Comparison of ENCODE assay signal across 8 mouse cellular contexts in genomic region chr16:42874456-42874855, GRCm38 (mm10). TPM values are rescaled to one million over a fixed set of nuclear protein-coding genes. Genes with fewer than 3 reads are reported as not detected.
DNase-seq lines count a peak whose midpoint lies in the region; ATAC-seq and TF ChIP-seq lines count a peak whose summit lies in the region.

No protein-coding gene starts in this region.

- H3K27me3 ChIP-seq in megakaryocyte, embryonic 14.5 days (replicated peaks), result no peaks in the 10 kb centered on the region
- H3K27me3 ChIP-seq in cerebellum, adult 2 months (ENCODE audit: control insufficient read depth, insufficient read depth, low read length), result no peaks in the 10 kb centered on the region
- no peaks in the 10 kb centered on the region for H3K27me3 ChIP-seq in intestine, embryonic 16.5 days (replicated peaks; ENCODE audit: control insufficient read depth, insufficient read depth, low read length)
- no peaks in the 10 kb centered on the region for H3K27me3 ChIP-seq in liver, embryonic 14.5 days (ENCODE audit: control insufficient read depth, insufficient read depth, low read length)
- H3K27me3 ChIP-seq in neural tube, embryonic 13.5 days, result no peaks in the 10 kb centered on the region

- no peak for TF ChIP-seq EP300 in liver, embryonic 14.5 days (IDR thresholded peaks at IDR 0.05; ENCODE audit: low read depth)

- H3K27ac ChIP-seq in cerebellum, adult 2 months (ENCODE audit: insufficient read depth, low read length), result peak overlapping the region; percentile 52; the same call in 1 of the 2 replicates
- H3K27ac ChIP-seq in intestine, embryonic 16.5 days (ENCODE audit: low read length), result peak overlapping the region; percentile 92
- H3K27ac ChIP-seq in liver, embryonic 14.5 days, result peak overlapping the region; percentile 82
- peak overlapping the region; percentile 97 for H3K27ac ChIP-seq in neural tube, embryonic 13.5 days (replicated peaks)

- TF ChIP-seq POLR2A in cerebellum, adult 2 months (IDR thresholded peaks at IDR 0.05; ENCODE audit: borderline replicate concordance, insufficient read depth, low read length), result no peak

- TF ChIP-seq CTCF in cerebellum, adult 2 months (IDR thresholded peaks at IDR 0.05; ENCODE audit: borderline replicate concordance, insufficient read depth, low read depth, low read length), result no peak
- no peak for TF ChIP-seq CTCF in liver, embryonic 14.5 days (IDR thresholded peaks at IDR 0.05; ENCODE audit: low read depth)

- H3K36me3 ChIP-seq in megakaryocyte, embryonic 14.5 days (replicated peaks; ENCODE audit: low read length), result no peaks in the 10 kb centered on the region
- H3K36me3 ChIP-seq in intestine, embryonic 16.5 days (ENCODE audit: control insufficient read depth, insufficient read depth, low read length), result no peaks in the 10 kb centered on the region
- H3K36me3 ChIP-seq in liver, embryonic 14.5 days (replicated peaks; ENCODE audit: control insufficient read depth, insufficient read depth, low read depth), result no peaks in the 10 kb centered on the region
- no peaks in the 10 kb centered on the region for H3K36me3 ChIP-seq in neural tube, embryonic 13.5 days

- peak overlapping the region; percentile 61 for H3K4me2 ChIP-seq in intestine, embryonic 16.5 days (ENCODE audit: low read depth, low read length)
- peak overlapping the region; percentile 66 for H3K4me2 ChIP-seq in liver, embryonic 14.5 days (ENCODE audit: low read depth)
- H3K4me2 ChIP-seq in neural tube, embryonic 13.5 days, result peak overlapping the region; percentile 53

- H3K9me3 ChIP-seq in megakaryocyte, embryonic 14.5 days, result no peaks in the 10 kb centered on the region
- no peaks in the 10 kb centered on the region for H3K9me3 ChIP-seq in intestine, embryonic 16.5 days (ENCODE audit: control insufficient read depth, low read length)
- H3K9me3 ChIP-seq in liver, embryonic 14.5 days (ENCODE audit: control insufficient read depth, low read length), result no peaks in the 10 kb centered on the region
- H3K9me3 ChIP-seq in neural tube, embryonic 13.5 days, result no peaks in the 10 kb centered on the region

- no peak for ATAC-seq in megakaryocyte, adult 5-6 weeks (ENCODE audit: poor library complexity, severe bottlenecking)
- ATAC-seq in intestine, embryonic 16.5 days, result no peak
- no peak for ATAC-seq in liver, embryonic 14.5 days (ENCODE audit: insufficient read depth)
- no peak for ATAC-seq in neural tube, embryonic 13.5 days (ENCODE audit: low read depth)

- peak; percentile 45 to 55 for DNase-seq in cerebellum, adult 2 months
- peak; percentile 61 for DNase-seq in gastrocnemius, postnatal 14 days
- peak in 1 of 3 experiments; percentile 9 for DNase-seq in liver, embryonic 14.5 days (ENCODE audit: low read depth in 3 of 3, low spot score in 3 of 3)
- no peak for DNase-seq in spleen, adult 12 weeks (ENCODE audit: low spot score)

- H3K4me1 ChIP-seq in megakaryocyte, embryonic 14.5 days, result peaks cover 7% of the 10 kb centered on the region
- H3K4me1 ChIP-seq in cerebellum, adult 2 months (ENCODE audit: control insufficient read depth, insufficient read depth, low read length), result no peaks in the 10 kb centered on the region
- H3K4me1 ChIP-seq in intestine, embryonic 16.5 days (ENCODE audit: control insufficient read depth, insufficient read depth, low read length), result no peaks in the 10 kb centered on the region
- peaks cover 3% of the 10 kb centered on the region in 2 experiments; a peak in 2 of 4 replicates for H3K4me1 ChIP-seq in liver, embryonic 14.5 days (replicated peaks; ENCODE audit: control insufficient read depth in 2 of 2, insufficient read depth in 2 of 2, low read length in 1 of 2)
- H3K4me1 ChIP-seq in neural tube, embryonic 13.5 days (replicated peaks), result peaks cover 8% of the 10 kb centered on the region

- under 1% methylated on average over 5 of the region's 5 CpGs for WGBS in cerebellum, adult 2 months
- WGBS in intestine, embryonic 16.5 days, result 0% methylated on average over 5 of the region's 5 CpGs
- WGBS in liver, embryonic 14.5 days (ENCODE audit: insufficient replicate concordance), result 1% methylated on average over 5 of the region's 5 CpGs
- WGBS in neural tube, embryonic 13.5 days, result 2% methylated on average over 5 of the region's 5 CpGs

- intact Hi-C loops in gastrocnemius, postnatal 14 days (cut with DNase I; ENCODE audit: low total_unique reads), result no loop called here

- peak overlapping the region; percentile 94 for H3K4me3 ChIP-seq in megakaryocyte, embryonic 14.5 days (replicated peaks)
- peak overlapping the region; percentile 63 for H3K4me3 ChIP-seq in cerebellum, adult 2 months (replicated peaks; ENCODE audit: insufficient read depth, low read depth, low read length)
- H3K4me3 ChIP-seq in intestine, embryonic 16.5 days (ENCODE audit: low read length), result peak overlapping the region; percentile 60
- H3K4me3 ChIP-seq in liver, embryonic 14.5 days (ENCODE audit: insufficient read depth in 1 of 2, low read depth in 2 of 2, low read length in 2 of 2), result peak overlapping the region; percentile 56 to 79
- peak overlapping the region; percentile 52 for H3K4me3 ChIP-seq in neural tube, embryonic 13.5 days

- peak overlapping the region; percentile 70 for H3K9ac ChIP-seq in intestine, embryonic 16.5 days (ENCODE audit: low read depth, low read length)
- peak overlapping the region; percentile 78 for H3K9ac ChIP-seq in liver, embryonic 14.5 days (replicated peaks)
- H3K9ac ChIP-seq in neural tube, embryonic 13.5 days, result peak overlapping the region; percentile 78

RNA-seq across cellular contexts. Expression of gene Zbtb20, which starts 1.2 kb away (rescaled TPM):
- polyA plus RNA-seq in megakaryocyte, embryonic 14.5 days (2012; ENCODE audit: insufficient read depth, low replicate concordance), result 2.2 and 2.4 TPM in 2 replicates
- 7.6 and 13.1 TPM in 2 replicates for total RNA-seq in megakaryocyte, adult 5-6 weeks (2015)
- total RNA-seq in megakaryocyte, adult 5-6 weeks (2017), result 5.1 and 7.2 TPM in 2 replicates
- 22.1 and 25.2 TPM in 2 replicates for polyA plus RNA-seq in cerebellum, adult 2 months (2012; rRNA removed)
- total RNA-seq in gastrocnemius, postnatal 14 days (2021), result 100 to 1,000 TPM; 103 to 113 TPM
- 16.1 and 18.4 TPM in 2 replicates for polyA plus RNA-seq in intestine, embryonic 16.5 days (2015; fragmentation: Nextera tagmentation; extraction: Ambion mirVana)
- polyA plus RNA-seq in liver, embryonic 14.5 days (2012; rRNA removed), result 0.23 and 0.40 TPM in 2 replicates
- 2.2 and 2.8 TPM in 2 replicates for polyA plus RNA-seq in liver, embryonic 14.5 days (2014; fragmentation: Nextera tagmentation; extraction: Ambion mirVana)
- polyA plus RNA-seq in neural tube, embryonic 13.5 days (2015; fragmentation: Nextera tagmentation; extraction: Ambion mirVana), result 61.5 and 71.4 TPM in 2 replicates
